Mouse (Mus musculus): ENCODE data around the gene Pde11a.

Pde11a gene

DNA sequence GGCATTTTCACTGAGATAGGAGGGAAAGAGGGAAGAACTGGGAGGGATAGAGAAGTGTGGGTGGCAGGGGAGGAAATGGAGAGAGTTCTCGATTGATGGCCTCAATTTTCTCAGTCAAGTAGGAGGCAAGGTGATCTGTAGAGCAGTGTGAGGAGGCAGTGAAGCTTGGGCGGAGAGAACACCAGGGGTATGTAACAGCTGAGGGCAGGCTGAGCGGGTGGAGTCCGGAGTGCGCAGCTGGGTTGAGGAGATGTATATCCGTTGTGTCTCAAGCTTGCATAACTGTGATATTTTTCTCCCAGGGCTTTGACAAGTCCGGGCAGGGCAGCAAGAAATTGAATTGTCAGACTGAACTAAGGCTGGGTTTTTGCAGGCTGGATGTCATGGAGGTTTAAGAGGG lies 281.0 kb downstream of the Pde11a start:
- DNase-seq (ENCODE audit: low read depth, low spot score), result no peak

- DNase-seq (ENCODE audit: low read depth, low spot score), result no peak
Measured at GRCm38 (mm10) chr2:76053748-76054331, 284.7 kb downstream of the Pde11a start.

GRCm38 (mm10) chr2:76052897-76053505 lies 285.6 kb downstream of the Pde11a start:
- no peak for DNase-seq (ENCODE audit: low read depth, low spot score)

GRCm38 (mm10) chr2:76051385-76051784 lies 287.2 kb downstream of the Pde11a start:
- no peak for DNase-seq (ENCODE audit: low read depth, low spot score)

DNA sequence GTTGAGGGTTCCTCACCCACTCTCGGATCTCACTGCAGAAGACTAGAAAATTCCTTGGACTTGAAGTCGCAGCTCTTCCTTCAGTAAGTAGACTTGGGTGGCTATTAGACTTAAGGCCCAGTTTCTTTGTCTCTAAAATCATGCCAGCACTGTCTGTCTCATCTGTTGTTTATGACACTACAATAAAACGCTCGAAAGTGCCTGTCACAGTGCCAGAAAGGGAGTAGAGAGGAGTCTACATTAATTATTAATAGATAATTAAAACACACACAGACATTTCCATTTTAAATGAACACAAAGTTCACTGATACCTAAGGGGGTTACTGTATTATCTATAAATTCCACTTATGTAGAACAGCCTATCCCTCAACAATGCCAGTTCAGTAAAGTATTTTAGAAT lies 287.7 kb downstream of the Pde11a start:
- DNase-seq (ENCODE audit: low read depth, low spot score), result no peak

DNA sequence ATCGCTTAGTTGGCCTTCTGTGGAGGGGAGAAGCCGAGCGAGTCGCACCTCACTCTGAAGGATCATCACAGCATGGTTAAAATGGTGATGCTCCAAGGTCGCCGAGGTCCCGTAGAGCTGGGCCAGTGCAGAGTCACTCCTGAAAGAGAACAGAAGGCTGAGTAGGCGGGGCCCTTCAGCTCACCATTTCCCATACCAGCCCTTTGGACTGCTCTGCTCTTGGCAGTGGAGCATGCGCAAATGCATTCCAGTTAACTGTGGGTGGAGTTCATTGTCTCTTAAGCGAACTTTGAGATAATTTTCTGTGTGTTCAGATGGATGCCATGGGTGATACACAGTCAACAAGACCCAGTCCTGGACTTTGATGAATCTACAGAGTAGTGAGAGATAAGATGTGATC lies 288.5 kb downstream of the Pde11a start:
- peak; percentile 87 for DNase-seq (ENCODE audit: low read depth, low spot score)

GRCm38 (mm10) chr2:76049529-76049928 lies 289.0 kb downstream of the Pde11a start:
- no peak for DNase-seq (ENCODE audit: low read depth, low spot score)

GRCm38 (mm10) chr2:76047740-76048139 lies 290.8 kb downstream of the Pde11a start:
- no peak for DNase-seq (ENCODE audit: low read depth, low spot score)

- DNase-seq (ENCODE audit: low read depth, low spot score), result no peak
Measured at GRCm38 (mm10) chr2:76042210-76042609, 296.4 kb downstream of the Pde11a start.

- no peak for DNase-seq (ENCODE audit: low read depth, low spot score)
Measured at GRCm38 (mm10) chr2:76040116-76040515, 298.5 kb downstream of the Pde11a start.

GRCm38 (mm10) chr2:76030080-76030479 lies 308.5 kb downstream of the Pde11a start:
- peak; percentile 33 for DNase-seq (ENCODE audit: low read depth, low spot score)

GRCm38 (mm10) chr2:76029081-76029901 lies 309.3 kb downstream of the Pde11a start:
- peak; percentile 17 for DNase-seq (ENCODE audit: low read depth, low spot score)

DNA sequence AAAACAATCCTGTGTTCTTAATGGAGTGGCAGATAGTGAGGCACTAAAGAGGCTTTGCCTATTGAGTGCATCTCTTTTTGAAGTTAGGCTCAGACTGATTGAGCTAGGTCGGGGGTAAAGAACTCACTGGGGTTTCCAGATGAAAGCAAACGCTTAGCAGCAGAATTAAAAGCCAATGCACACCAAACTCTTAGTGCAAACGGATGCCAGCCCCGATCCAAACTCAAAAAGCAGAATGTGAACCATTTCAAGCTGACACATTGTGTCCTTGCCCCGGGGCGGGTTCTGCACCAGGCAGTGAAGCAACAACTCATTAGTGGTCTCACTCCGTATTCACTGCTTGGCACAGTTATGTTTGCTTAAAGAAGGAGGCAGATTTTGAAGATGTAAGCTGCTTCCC lies 321.7 kb downstream of the Pde11a start:
- DNase-seq (ENCODE audit: low read depth, low spot score), result no peak

- DNase-seq (ENCODE audit: low read depth, low spot score), result no peak
Measured at GRCm38 (mm10) chr2:76016136-76016535, 322.4 kb downstream of the Pde11a start.

- DNase-seq (ENCODE audit: low read depth, low spot score), result no peak
Measured at GRCm38 (mm10) chr2:76015460-76015859, 323.1 kb downstream of the Pde11a start.

DNA sequence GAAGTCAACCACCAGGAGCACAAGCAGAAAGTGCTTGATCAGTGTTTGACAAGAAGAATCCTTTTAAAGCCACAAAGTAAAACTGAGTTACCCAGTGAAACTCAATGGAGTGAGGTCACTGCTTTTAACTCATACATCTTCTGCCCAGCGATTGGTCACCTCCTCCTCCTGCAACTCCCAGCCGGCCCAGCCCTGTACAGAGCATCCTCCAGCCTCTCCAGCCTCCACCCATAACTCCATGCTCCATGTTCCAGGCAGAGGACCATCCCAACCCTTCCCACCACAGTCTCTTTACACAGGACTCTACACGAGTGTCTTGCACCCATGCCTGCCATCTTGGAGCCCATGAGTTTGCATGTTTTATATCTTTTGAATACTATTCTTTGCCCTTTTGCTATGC lies 323.9 kb downstream of the Pde11a start:
- no peak for DNase-seq (ENCODE audit: low read depth, low spot score)

DNA sequence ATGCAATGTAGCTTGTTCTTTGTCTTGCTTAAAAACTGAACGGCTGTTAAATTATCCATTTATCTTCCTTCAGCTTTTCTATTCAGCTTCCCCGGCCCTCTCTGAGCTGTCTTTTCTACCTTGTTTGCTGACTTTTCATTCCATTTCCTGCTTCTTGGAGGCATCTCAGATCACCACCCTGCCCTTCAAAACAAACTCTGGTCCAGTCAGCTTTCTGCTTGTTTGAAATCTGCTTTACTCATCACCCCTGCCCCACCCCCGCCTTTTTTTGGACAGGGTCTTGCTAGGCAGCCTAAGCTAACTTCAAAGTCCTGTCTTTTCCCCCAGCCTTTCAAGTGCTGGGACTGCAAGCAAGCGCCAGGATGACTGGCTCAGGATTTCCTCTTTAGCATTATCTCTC lies 332.4 kb downstream of the Pde11a start:
- DNase-seq (ENCODE audit: low read depth, low spot score), result peak; percentile 28

GRCm38 (mm10) chr2:76002899-76003298 lies 335.7 kb downstream of the Pde11a start:
- no peak for DNase-seq (ENCODE audit: low read depth, low spot score)

GRCm38 (mm10) chr2:76001392-76001791 lies 337.2 kb downstream of the Pde11a start:
- peak; percentile 62 for DNase-seq (ENCODE audit: low read depth, low spot score)

GRCm38 (mm10) chr2:75999636-76000035 lies 338.9 kb downstream of the Pde11a start:
- DNase-seq (ENCODE audit: low read depth, low spot score), result no peak

DNA sequence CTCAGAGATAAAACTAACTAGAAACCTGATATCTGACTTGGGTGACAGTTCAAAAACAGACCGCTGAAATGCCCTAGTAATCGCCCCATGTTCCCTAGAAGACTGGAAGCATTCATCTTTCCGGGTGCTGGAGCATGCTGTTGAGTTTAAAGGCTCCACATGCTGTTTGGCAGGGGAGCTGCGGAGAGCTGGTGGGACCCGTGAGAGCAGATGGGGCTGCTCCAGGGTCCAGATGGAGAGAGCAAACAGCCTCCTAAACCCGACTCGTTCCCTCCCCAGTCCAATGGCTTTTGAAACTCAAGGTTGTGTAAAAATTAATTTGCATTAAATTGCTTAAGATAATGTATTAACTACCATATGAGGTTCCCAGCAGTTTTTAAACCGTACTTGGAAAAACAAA lies 339.9 kb downstream of the Pde11a start:
- no peak for DNase-seq (ENCODE audit: low read depth, low spot score)

- DNase-seq (ENCODE audit: low read depth, low spot score), result no peak
Measured at GRCm38 (mm10) chr2:75997726-75998125, 340.8 kb downstream of the Pde11a start.

DNA sequence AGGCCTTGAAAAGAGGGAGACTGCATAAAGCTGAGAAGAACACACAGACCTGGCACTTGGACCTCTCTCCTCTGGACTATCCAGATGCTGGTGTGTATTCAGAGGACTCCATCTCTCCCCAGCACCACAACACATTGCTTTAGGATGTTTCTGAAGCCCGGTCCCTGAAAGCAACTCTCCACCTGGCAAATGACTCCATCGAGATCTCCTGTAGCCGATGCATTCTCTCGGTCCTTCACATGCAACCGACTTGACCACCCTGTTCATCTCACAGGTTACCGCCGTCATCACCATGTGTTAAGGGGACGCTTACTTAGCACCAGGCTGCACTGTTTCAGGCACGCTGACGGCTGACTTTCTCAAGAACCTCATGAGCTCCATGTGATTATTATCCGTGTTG lies 343.7 kb downstream of the Pde11a start:
- DNase-seq (ENCODE audit: low read depth, low spot score), result no peak
